Mouse (Mus musculus) heart, embryonic 15.5 days (tissue): ENCODE data around the gene Gm18336. TPM values are rescaled to one million over a fixed set of nuclear protein-coding genes. Genes with fewer than 3 reads are reported as not detected.

Source experiments
- ATAC-seq: fragments of 200-750 bp; cut with Nextera tagmentation; replicated peaks from 2 replicates; pipeline ENCODE4 v1.8.0; 2017; ENCODE audit warnings: low read depth, moderate TSS enrichment; ENCODE audit not compliant: insufficient number of reproducible peaks, insufficient read depth, low FRiP score
- H3K27ac ChIP-seq: fragments of 300-500 bp; sonication (generic); 2 replicates; pipeline ENCODE4 v1.5.1; 2015; ENCODE audit warnings: mild to moderate bottlenecking, inconsistent platforms
- H3K27me3 ChIP-seq: fragments of 300-500 bp; sonication (generic); 2 replicates; pipeline ENCODE4 v1.6.1; 2015; ENCODE audit warnings: inconsistent platforms
- H3K36me3 ChIP-seq: fragments of 300-500 bp; sonication (generic); 2 replicates; pipeline ENCODE4 v1.6.1; 2015; ENCODE audit warnings: mild to moderate bottlenecking, inconsistent platforms
- H3K4me1 ChIP-seq: fragments of 300-500 bp; sonication (generic); replicated peaks from 2 replicates; pipeline ENCODE4 v1.6.1; 2015; ENCODE audit warnings: inconsistent platforms
- H3K4me2 ChIP-seq: fragments of 300-500 bp; sonication (generic); 2 replicates; pipeline ENCODE4 v1.6.1; 2015; ENCODE audit warnings: inconsistent platforms, mild to moderate bottlenecking, moderate library complexity
- H3K4me3 ChIP-seq: fragments of 300-500 bp; sonication (generic); 2 replicates; pipeline ENCODE4 v1.5.1; 2015; ENCODE audit warnings: mild to moderate bottlenecking, inconsistent platforms
- H3K9ac ChIP-seq: fragments of 300-500 bp; sonication (generic); 2 replicates; pipeline ENCODE4 v1.6.1; 2015; ENCODE audit warnings: mild to moderate bottlenecking, inconsistent platforms
- H3K9me3 ChIP-seq: fragments of 300-500 bp; sonication (generic); replicated peaks from 2 replicates; pipeline ENCODE4 v1.6.1; 2016; ENCODE audit warnings: inconsistent platforms
- WGBS: fragments of 180-500 bp; shearing (Covaris S2); methylation state at CpG from one replicate; pipeline ENCODE4 v1.1.7; 2015; ENCODE audit warnings: mixed read lengths; 5-methylcytosine and 5-hydroxymethylcytosine counted together
- polyA plus RNA-seq: library from polyadenylated mRNA; unstranded; fragments of >200 nt; fragmentation: Nextera tagmentation; extraction: Ambion mirVana; gene quantifications from 2 replicates; pipeline ENCODE4 v1.2.1, GENCODE M21; 2015

Gene Gm18336
- polyA plus RNA-seq, 1 experiment from 2014 or later: not detected

- no peak for ATAC-seq
- Histone ChIP-seq H3K9me3 (no peaks in the 10 kb centered on the region), H3K9ac (no peak overlapping the region), H3K36me3 (no peaks in the 10 kb centered on the region), H3K4me2 (no peak overlapping the region), H3K27me3 (no peaks in the 10 kb centered on the region), H3K27ac (no peak overlapping the region), H3K4me1 (no peaks in the 10 kb centered on the region), H3K4me3 (no peak overlapping the region)
- WGBS: 63% methylated on average over 6 of the region's 6 CpGs
These were observed 14.1 kb downstream of the Gm18336 start for GRCm38 (mm10) chrX:73384419-73384818.

GRCm38 (mm10) chrX:73363291-73363690, 35.2 kb downstream of the Gm18336 start:
- Histone ChIP-seq H3K27me3 (no peaks in the 10 kb centered on the region), H3K4me3 (no peak overlapping the region), H3K4me1 (no peaks in the 10 kb centered on the region), H3K9ac (no peak overlapping the region), H3K4me2 (no peak overlapping the region), H3K27ac (no peak overlapping the region), H3K9me3 (no peaks in the 10 kb centered on the region), H3K36me3 (peaks cover 4% of the 10 kb centered on the region; the same call in 1 of the 2 replicates)
- ATAC-seq: no peak

- peaks cover 36% of the 10 kb centered on the region for H3K36me3 ChIP-seq
- 83% methylated on average over 1 of the region's 1 CpGs for WGBS
- H3K4me1 ChIP-seq: no peaks in the 10 kb centered on the region
- no peak overlapping the region for H3K4me3 ChIP-seq
- no peak overlapping the region for H3K27ac ChIP-seq
- no peak overlapping the region for H3K4me2 ChIP-seq
- H3K9ac ChIP-seq: no peak overlapping the region
- no peak for ATAC-seq
- H3K9me3 ChIP-seq: no peaks in the 10 kb centered on the region
- no peaks in the 10 kb centered on the region for H3K27me3 ChIP-seq
These were observed 41.8 kb downstream of the Gm18336 start for GRCm38 (mm10) chrX:73356719-73357118.

GRCm38 (mm10) chrX:73356163-73356562, 42.4 kb downstream of the Gm18336 start:
- Histone ChIP-seq H3K4me3 (no peak overlapping the region), H3K9ac (no peak overlapping the region), H3K9me3 (no peaks in the 10 kb centered on the region), H3K4me1 (no peaks in the 10 kb centered on the region), H3K27me3 (no peaks in the 10 kb centered on the region), H3K27ac (no peak overlapping the region), H3K4me2 (no peak overlapping the region), H3K36me3 (peaks cover 41% of the 10 kb centered on the region)
- no peak for ATAC-seq
- WGBS: 75% methylated on average over 2 of the region's 2 CpGs

Other genes with a start within 250 kb of the Gm18336 start
- gene Xlr5b, start 249.9 kb downstream of the Gm18336 start, polyA plus RNA-seq: not detected in 2 replicates
- 0.08 TPM in 1 of 2 replicates, not detected in the other for gene DXBay18, start 249.3 kb downstream of the Gm18336 start, polyA plus RNA-seq
- not detected in 2 replicates for gene Spin2d, start 221.7 kb downstream of the Gm18336 start, polyA plus RNA-seq
- gene Xlr3b, start 206.5 kb downstream of the Gm18336 start, polyA plus RNA-seq: 6.0 and 6.8 TPM in 2 replicates
- 0.96 and 2.8 TPM in 2 replicates for gene Xlr4b, start 184.4 kb downstream of the Gm18336 start, polyA plus RNA-seq
- 9.2 and 11.6 TPM in 2 replicates for gene F8a, start 170.4 kb downstream of the Gm18336 start, polyA plus RNA-seq
- 0.14 and 0.79 TPM in 2 replicates for gene Xlr4c, start 155.6 kb downstream of the Gm18336 start, polyA plus RNA-seq
- not detected in 2 replicates for gene Xlr3c, start 133.3 kb downstream of the Gm18336 start, polyA plus RNA-seq
- gene Xlr5a, start 105.8 kb downstream of the Gm18336 start, polyA plus RNA-seq: not detected in 2 replicates
- gene Xlr5c, start 105.8 kb downstream of the Gm18336 start, polyA plus RNA-seq: not detected in 2 replicates
- gene Gm45015, start 61.9 kb downstream of the Gm18336 start, polyA plus RNA-seq: not detected in 2 replicates
- gene Zfp275, start 56.1 kb downstream of the Gm18336 start, polyA plus RNA-seq: 8.3 and 11.4 TPM in 2 replicates
- not detected in 2 replicates for gene Zfp92, start 12.4 kb upstream of the Gm18336 start, polyA plus RNA-seq
- gene Trex2, start 36.6 kb upstream of the Gm18336 start, polyA plus RNA-seq: not detected in 2 replicates
- 40.3 and 41.3 TPM in 2 replicates for gene Haus7, start 60.3 kb upstream of the Gm18336 start, polyA plus RNA-seq
- 110 and 151 TPM in 2 replicates for gene Bgn, start 84.9 kb upstream of the Gm18336 start, polyA plus RNA-seq
- 0.18 and 0.25 TPM in 2 replicates for gene Atp2b3, start 104.3 kb upstream of the Gm18336 start, polyA plus RNA-seq
- gene Dusp9, start 240.7 kb upstream of the Gm18336 start, polyA plus RNA-seq: 1.4 and 2.4 TPM in 2 replicates